Mouse (Mus musculus): ENCODE results near the gene Fbxw16. TPM values are rescaled to one million over a fixed set of nuclear protein-coding genes. Genes with fewer than 3 reads are reported as not detected.
"Not testable (repeated sequence)": the region's sequence is repeated elsewhere in the genome, so short reads cannot be mapped to it uniquely, and the experiment has no call there.

Gene Fbxw16
- total RNA-seq (2021): not detected
- long read RNA-seq, experiment 1: 0 reads
- long read RNA-seq, experiment 2: 0 reads

- no peak for DNase-seq
Measured at GRCm38 (mm10) chr9:109449040-109449439, at the start of gene Fbxw16. TSS of gene Fbxw16 (minus strand) at chr9:109449140.

- not testable (repeated sequence) for DNase-seq
Measured at GRCm38 (mm10) chr9:109495775-109496174, 46.8 kb upstream of the Fbxw16 start, which contains the start of gene Fbxw19. TSS of gene Fbxw19 (minus strand) at chr9:109495875.

- DNase-seq: no peak
Measured at GRCm38 (mm10) chr9:109432956-109433355, 16.0 kb downstream of the Fbxw16 start.

DNA sequence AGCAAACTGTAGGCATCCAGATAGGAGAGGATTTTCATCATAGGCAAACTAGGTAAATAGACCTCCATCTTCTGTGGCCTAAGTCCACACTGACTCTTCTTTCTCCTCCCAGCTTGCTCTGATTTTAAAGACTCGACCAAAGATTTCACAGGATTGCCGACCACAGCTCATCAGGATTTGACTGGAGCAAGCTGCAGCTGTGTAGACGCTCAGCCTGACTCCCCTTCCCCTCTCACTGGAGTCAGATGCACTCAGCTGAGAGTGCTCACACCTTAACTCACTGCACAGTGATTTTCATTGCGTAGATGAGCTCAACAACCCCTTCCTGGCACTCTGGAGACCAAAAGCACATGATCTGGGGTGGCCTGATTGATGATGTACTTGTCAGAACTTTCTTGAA is 44.7 kb downstream of the Fbxw16 start, which contains the start of gene Fbxw22:
TSS of gene Fbxw22 (minus strand) at position 101 of the 400 bp plus-strand sequence.
- not testable (repeated sequence) for DNase-seq

Other genes starting within 250 kb of the Fbxw16 start
- not detected for gene Fbxw20, start 214.4 kb downstream of the Fbxw16 start, total RNA-seq (2021)
- gene Fbxw14, start 161.5 kb downstream of the Fbxw16 start, total RNA-seq (2021): not detected
- not detected for gene Fbxw28, start 109.5 kb downstream of the Fbxw16 start, total RNA-seq (2021)
- gene Fbxw22, start 44.8 kb downstream of the Fbxw16 start, total RNA-seq (2021): not detected
- gene Fbxw19, start 46.7 kb upstream of the Fbxw16 start, total RNA-seq (2021): not detected
- gene Fbxw15, start 119.1 kb upstream of the Fbxw16 start, total RNA-seq (2021): not detected
- not detected for gene Fbxw24, start 176.9 kb upstream of the Fbxw16 start, total RNA-seq (2021)
- gene Fbxw25, start 215.5 kb upstream of the Fbxw16 start, total RNA-seq (2021): not detected

Measured in heart, adult 18-20 months (tissue).